Comparison of ENCODE assay signal across 29 mouse cellular contexts in the genomic region with DNA sequence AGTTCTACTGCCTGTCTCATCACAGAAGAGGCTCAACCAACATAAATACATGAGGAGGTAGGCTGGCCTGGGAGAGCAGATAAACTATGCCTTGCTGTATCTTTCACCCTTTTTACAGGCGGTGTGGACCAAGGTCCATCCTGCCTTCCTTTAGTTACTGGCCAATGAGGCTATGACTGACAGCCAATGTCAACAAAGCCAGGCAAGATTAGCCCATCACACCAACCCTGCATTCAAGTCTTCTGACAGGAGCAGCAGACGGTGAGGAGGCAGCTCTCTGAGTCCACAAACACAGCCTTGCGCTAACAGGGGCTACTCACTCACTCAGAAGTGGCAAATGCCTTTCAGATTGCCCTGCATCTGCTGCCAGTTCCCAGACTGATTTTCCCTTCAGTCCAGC. TPM values are rescaled to one million over a fixed set of nuclear protein-coding genes. Genes with fewer than 3 reads are reported as not detected.
DNase-seq lines count a peak whose midpoint lies in the region; ATAC-seq and TF ChIP-seq lines count a peak whose summit lies in the region.
"Had no signal": no experiment of that assay in that cellular context is flagged by ENCODE, and none has a peak within 500 bp of the region (broad histone marks: within the 10 kb centered on the region; RNA-seq: fewer than 3 reads in every experiment).

No protein-coding gene starts in this region.

- peak overlapping the region; percentile 78; the same call in 1 of the 2 replicates for H3K4me2 ChIP-seq in hindbrain, postnatal 0 days (ENCODE audit: low read depth, low read length)
- no peak overlapping the region for H3K4me2 ChIP-seq in hindbrain, embryonic 14.5 days (replicated peaks)
- peak overlapping the region; percentile 8; the same call in 1 of the 2 replicates for H3K4me2 ChIP-seq in midbrain, embryonic 16.5 days (ENCODE audit: low read length)
- no peak overlapping the region for H3K4me2 ChIP-seq in midbrain, embryonic 11.5 days
- H3K4me2 ChIP-seq in liver, embryonic 16.5 days (ENCODE audit: low read depth, low read length) = no peak overlapping the region
- H3K4me2 ChIP-seq: embryonic facial prominence, embryonic 13.5 days; heart, embryonic 11.5 days; kidney, embryonic 15.5 days; lung, embryonic 15.5 days had no signal

- H3K9ac ChIP-seq in hindbrain, postnatal 0 days (replicated peaks; ENCODE audit: low read length) = no peak overlapping the region
- H3K9ac ChIP-seq in hindbrain, embryonic 14.5 days = no peak overlapping the region
- H3K9ac ChIP-seq in midbrain, embryonic 16.5 days (ENCODE audit: low read depth, low read length) = 0 out of 2 replicates have a peak overlapping the region, but pooled peaks have one; percentile 12
- no peak overlapping the region for H3K9ac ChIP-seq in midbrain, embryonic 11.5 days (ENCODE audit: low read length)
- H3K9ac ChIP-seq in liver, embryonic 16.5 days (ENCODE audit: low read depth, low read length) = no peak overlapping the region
- H3K9ac ChIP-seq: embryonic facial prominence, embryonic 13.5 days; forebrain, embryonic 15.5 days; kidney, embryonic 15.5 days; lung, embryonic 15.5 days had no signal

- H3K9me3 ChIP-seq in hindbrain, postnatal 0 days (ENCODE audit: low read length) = no peaks in the 10 kb centered on the region
- H3K9me3 ChIP-seq in hindbrain, embryonic 14.5 days (ENCODE audit: control insufficient read depth, low read length) = no peaks in the 10 kb centered on the region
- no peaks in the 10 kb centered on the region for H3K9me3 ChIP-seq in midbrain, embryonic 16.5 days (replicated peaks; ENCODE audit: control insufficient read depth, low read length, poor library complexity, severe bottlenecking)
- H3K9me3 ChIP-seq in midbrain, embryonic 11.5 days (ENCODE audit: control insufficient read depth, low read length) = no peaks in the 10 kb centered on the region
- H3K9me3 ChIP-seq in liver, embryonic 16.5 days (replicated peaks; ENCODE audit: control insufficient read depth, low read length) = no peaks in the 10 kb centered on the region
- H3K9me3 ChIP-seq: embryonic facial prominence, embryonic 13.5 days; forebrain, embryonic 15.5 days; kidney, embryonic 15.5 days; lung, embryonic 15.5 days; megakaryocyte, embryonic 14.5 days; midbrain, embryonic 15.5 days had no signal

- peaks cover 17% of the 10 kb centered on the region; the same call in 1 of the 2 replicates for H3K4me1 ChIP-seq in hindbrain, postnatal 0 days (ENCODE audit: insufficient read depth, low read length)
- H3K4me1 ChIP-seq in hindbrain, embryonic 14.5 days (replicated peaks; ENCODE audit: control insufficient read depth, insufficient read depth, low read length) = peaks cover 25% of the 10 kb centered on the region; the same call in 1 of the 2 replicates
- peaks cover 15% of the 10 kb centered on the region for H3K4me1 ChIP-seq in midbrain, embryonic 16.5 days (ENCODE audit: control insufficient read depth, insufficient read depth, low read length)
- peaks cover 11% of the 10 kb centered on the region for H3K4me1 ChIP-seq in midbrain, embryonic 11.5 days (ENCODE audit: control insufficient read depth, insufficient read depth, low read length)
- no peaks in the 10 kb centered on the region; the same call in 1 of the 2 replicates for H3K4me1 ChIP-seq in liver, embryonic 16.5 days (ENCODE audit: control insufficient read depth, low read depth, low read length)
- H3K4me1 ChIP-seq: megakaryocyte, embryonic 14.5 days had no signal

- WGBS in hindbrain, postnatal 0 days = 57% methylated on average over 3 of the region's 3 CpGs
- WGBS in hindbrain, embryonic 14.5 days = 61% methylated on average over 3 of the region's 3 CpGs
- 53% methylated on average over 3 of the region's 3 CpGs for WGBS in midbrain, embryonic 16.5 days
- 65% methylated on average over 3 of the region's 3 CpGs for WGBS in midbrain, embryonic 11.5 days
- WGBS in liver, embryonic 16.5 days (ENCODE audit: insufficient replicate concordance) = 36% methylated on average over 3 of the region's 3 CpGs

- no peak for TF ChIP-seq CTCF in hindbrain, postnatal 0 days (IDR thresholded peaks at IDR 0.05; ENCODE audit: low read depth)

- no peaks in the 10 kb centered on the region for H3K36me3 ChIP-seq in hindbrain, postnatal 0 days (ENCODE audit: insufficient read depth, low read length)
- H3K36me3 ChIP-seq in hindbrain, embryonic 14.5 days (replicated peaks; ENCODE audit: control insufficient read depth, insufficient read depth) = no peaks in the 10 kb centered on the region
- H3K36me3 ChIP-seq in midbrain, embryonic 16.5 days (ENCODE audit: control insufficient read depth, insufficient read depth, low read length) = no peaks in the 10 kb centered on the region
- H3K36me3 ChIP-seq in midbrain, embryonic 11.5 days (ENCODE audit: control insufficient read depth, insufficient read depth, low read length) = no peaks in the 10 kb centered on the region
- no peaks in the 10 kb centered on the region for H3K36me3 ChIP-seq in liver, embryonic 16.5 days (ENCODE audit: control insufficient read depth, insufficient read depth)
- H3K36me3 ChIP-seq: embryonic facial prominence, embryonic 13.5 days; forebrain, embryonic 15.5 days; kidney, embryonic 15.5 days; lung, embryonic 15.5 days; midbrain, embryonic 15.5 days had no signal

- no peak overlapping the region for H3K27ac ChIP-seq in hindbrain, postnatal 0 days
- H3K27ac ChIP-seq in hindbrain, embryonic 14.5 days = no peak overlapping the region
- no peak overlapping the region for H3K27ac ChIP-seq in midbrain, embryonic 16.5 days (ENCODE audit: low read length)
- no peak overlapping the region for H3K27ac ChIP-seq in midbrain, embryonic 11.5 days (ENCODE audit: low read depth, low read length)
- H3K27ac ChIP-seq in liver, embryonic 16.5 days (ENCODE audit: low read length) = no peak overlapping the region
- H3K27ac ChIP-seq: embryonic facial prominence, embryonic 13.5 days; forebrain, embryonic 15.5 days; kidney, embryonic 15.5 days; lung, embryonic 15.5 days; midbrain, embryonic 15.5 days; stomach, postnatal 0 days had no signal

- no peak for ATAC-seq in hindbrain, postnatal 0 days
- no peak for ATAC-seq in hindbrain, embryonic 14.5 days (ENCODE audit: low FRiP score)
- no peak for ATAC-seq in midbrain, embryonic 16.5 days
- no peak for ATAC-seq in midbrain, embryonic 11.5 days (ENCODE audit: low FRiP score)
- ATAC-seq in liver, embryonic 16.5 days (ENCODE audit: low read depth) = peak; percentile 71
- ATAC-seq: CD4-positive, CD25-positive, alpha-beta regulatory T cell, adult 4 months; forebrain, embryonic 15.5 days; midbrain, embryonic 15.5 days had no signal

- no peaks in the 10 kb centered on the region; the same call in 1 of the 2 replicates for H3K27me3 ChIP-seq in hindbrain, postnatal 0 days (ENCODE audit: insufficient read depth, low read length)
- peaks cover 18% of the 10 kb centered on the region for H3K27me3 ChIP-seq in hindbrain, embryonic 14.5 days (ENCODE audit: control insufficient read depth, insufficient read depth, low read length)
- H3K27me3 ChIP-seq in midbrain, embryonic 16.5 days (ENCODE audit: control insufficient read depth, insufficient read depth, low read depth, low read length) = peaks cover 3% of the 10 kb centered on the region; the same call in 1 of the 2 replicates
- H3K27me3 ChIP-seq in midbrain, embryonic 11.5 days (ENCODE audit: control insufficient read depth, insufficient read depth, low read length) = peaks cover 40% of the 10 kb centered on the region
- peaks cover 41% of the 10 kb centered on the region for H3K27me3 ChIP-seq in liver, embryonic 16.5 days (ENCODE audit: control insufficient read depth, insufficient read depth, low read depth, low read length)

- no peak overlapping the region for H3K4me3 ChIP-seq in hindbrain, postnatal 0 days (ENCODE audit: low read length)
- H3K4me3 ChIP-seq in hindbrain, embryonic 14.5 days (replicated peaks; ENCODE audit: low read length) = no peak overlapping the region
- no peak overlapping the region for H3K4me3 ChIP-seq in midbrain, embryonic 16.5 days (ENCODE audit: low read depth, low read length)
- H3K4me3 ChIP-seq in midbrain, embryonic 11.5 days (ENCODE audit: low read depth, low read length) = no peak overlapping the region
- H3K4me3 ChIP-seq in liver, embryonic 16.5 days (ENCODE audit: low read depth, low read length) = no peak overlapping the region
- H3K4me3 ChIP-seq: embryonic facial prominence, embryonic 13.5 days; erythroblast, embryonic 14.5 days; forebrain, embryonic 15.5 days; kidney, embryonic 15.5 days; lung, embryonic 15.5 days; megakaryocyte, embryonic 14.5 days; midbrain, embryonic 15.5 days had no signal

- DNase-seq in cerebellum, adult 8-10 months = peak; percentile 23
- DNase-seq in cerebellum, adult 11-12 months = no peak
- DNase-seq in hindbrain, postnatal 0 days (ENCODE audit: low spot score) = no peak
- no peak for DNase-seq in hindbrain, embryonic 14.5 days (ENCODE audit: low spot score)
- no peak for DNase-seq in midbrain, embryonic 11.5 days (ENCODE audit: low spot score, missing footprints)
- DNase-seq in layer of hippocampus, postnatal 36 days = no peak
- DNase-seq: adrenal gland, postnatal 36 days; cerebellum, adult 9-11 months; embryo, embryonic 11 days; gastrocnemius, postnatal 10 days; heart, adult 11 months; kidney, postnatal 36 days; lung, postnatal 36 days; right cerebral cortex, postnatal 14 days; thymus, adult 2 months; thymus, postnatal 4 days had no signal

RNA-seq across cellular contexts. Expression of a gene that starts 3.4 kb away (rescaled TPM):
- total RNA-seq in hindbrain, postnatal 0 days (2014; rRNA removed) = 98.9 and 115 TPM in 2 replicates
- 16.7 and 17.7 TPM in 2 replicates for polyA plus RNA-seq in hindbrain, postnatal 0 days (2015; fragmentation: Nextera tagmentation; extraction: Ambion mirVana)
- polyA plus RNA-seq in hindbrain, embryonic 14.5 days (2014; fragmentation: Nextera tagmentation; extraction: Ambion mirVana) = 13.3 and 13.8 TPM in 2 replicates
- 11.3 and 13.9 TPM in 2 replicates for polyA plus RNA-seq in midbrain, embryonic 16.5 days (2015; fragmentation: Nextera tagmentation; extraction: Ambion mirVana)
- 0.38 and 0.39 TPM in 2 replicates for polyA plus RNA-seq in midbrain, embryonic 11.5 days (2014; fragmentation: Nextera tagmentation; extraction: Ambion mirVana)
- polyA plus RNA-seq in liver, embryonic 16.5 days (2015; fragmentation: Nextera tagmentation; extraction: Ambion mirVana) = 0.06 and 0.11 TPM in 2 replicates
- total RNA-seq in layer of hippocampus, postnatal 36 days (2021) = 100 to 1,000 TPM; 205 to 211 TPM
- total RNA-seq: neutrophil, adult 5-6 weeks had no signal
- polyA plus RNA-seq: erythroblast, embryonic 14.5 days had no signal

Comparison
In these comparisons a context has a peak if more than half of its experiments do, and no peak if none do; other contexts are left out.
1. H3K4me2 ChIP-seq: peak in hindbrain, postnatal 0 days (single experiment) and midbrain, embryonic 16.5 days (single experiment); none in hindbrain, embryonic 14.5 days (single experiment), midbrain, embryonic 11.5 days (single experiment) and liver, embryonic 16.5 days (single experiment).